Mouse (Mus musculus): Measurements from ENCODE around the gene Atp5f1. TPM values are rescaled to one million over a fixed set of nuclear protein-coding genes. Genes with fewer than 3 reads are reported as not detected.

Atp5f1 gene
- polyA plus RNA-seq, 2 experiments, result 233 to 438 TPM

DNA sequence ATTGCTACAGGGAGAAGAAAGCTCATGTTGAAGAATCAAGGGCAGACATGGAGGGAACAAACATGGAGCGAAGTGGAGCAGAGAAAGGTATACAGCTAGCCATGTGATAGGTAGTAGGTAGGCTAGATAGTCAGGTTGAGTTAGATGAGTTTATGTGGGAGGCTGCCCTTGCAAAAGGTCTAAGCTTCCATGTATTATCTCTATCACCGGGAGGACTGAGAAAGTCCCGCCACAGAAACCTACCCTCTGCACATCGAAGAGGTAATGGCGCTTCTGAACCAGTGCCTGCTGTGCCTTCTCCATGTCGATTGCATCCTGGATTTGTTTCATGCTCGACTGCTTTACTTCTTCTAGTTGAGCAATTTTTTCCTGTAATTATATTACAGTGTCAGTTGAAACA, 8.6 kb downstream of the Atp5f1 start:
- Histone ChIP-seq H3K4me3 (replicated peaks; ENCODE audit: low read length) (no peak overlapping the region), H3K9ac (ENCODE audit: low read depth, low read length, severe bottlenecking) (no peak overlapping the region), H3K27ac (replicated peaks; ENCODE audit: low read depth, low read length) (no peak overlapping the region), H3K36me3 (ENCODE audit: control insufficient read depth, insufficient read depth, low read length) (peaks cover 78% of the 10 kb centered on the region), H3K9me3 (ENCODE audit: control insufficient read depth, low read length) (no peaks in the 10 kb centered on the region), H3K4me1 (ENCODE audit: control insufficient read depth, insufficient read depth, low read length) (no peaks in the 10 kb centered on the region), H3K4me2 (replicated peaks; ENCODE audit: low read depth, low read length, severe bottlenecking) (no peak overlapping the region), H3K27me3 (ENCODE audit: control insufficient read depth, insufficient read depth, low read length) (no peaks in the 10 kb centered on the region)
- 95% methylated on average over 7 of the region's 7 CpGs for WGBS
- DNase-seq (ENCODE audit: low spot score), result no peak
- no peak for ATAC-seq (ENCODE audit: low FRiP score, low read depth)
- TF ChIP-seq POLR2A (IDR thresholded peaks at IDR 0.05; ENCODE audit: borderline replicate concordance, extremely low read depth, insufficient read depth, insufficient read length), result no peak

DNA sequence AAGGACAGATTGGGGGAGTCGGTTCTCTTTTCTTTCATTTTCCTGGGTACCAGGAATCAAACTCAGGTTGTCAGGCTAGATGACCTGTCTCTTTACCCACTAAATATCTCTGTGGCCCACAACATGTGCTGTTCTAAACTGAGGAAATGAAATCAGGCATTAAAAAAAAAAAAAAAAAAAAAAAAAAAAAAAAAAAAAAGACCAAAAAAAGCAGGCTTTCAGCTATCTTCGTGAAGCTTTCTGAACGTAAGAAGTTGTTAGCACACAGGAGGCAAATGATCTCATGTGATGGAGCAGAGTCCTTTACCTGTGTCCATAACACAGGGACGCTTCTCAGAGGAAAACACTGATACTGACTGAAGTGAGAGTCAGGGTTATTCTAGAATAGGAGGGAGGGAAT, 23.8 kb downstream of the Atp5f1 start:
- no peak overlapping the region for H3K27ac ChIP-seq (replicated peaks; ENCODE audit: low read depth, low read length)
- H3K9me3 ChIP-seq (ENCODE audit: control insufficient read depth, low read length), result no peaks in the 10 kb centered on the region
- no peak overlapping the region for H3K9ac ChIP-seq (ENCODE audit: low read depth, low read length, severe bottlenecking)
- no peaks in the 10 kb centered on the region for H3K27me3 ChIP-seq (ENCODE audit: control insufficient read depth, insufficient read depth, low read length)
- H3K4me3 ChIP-seq (replicated peaks; ENCODE audit: low read length), result no peak overlapping the region
- 87% methylated on average over 4 of the region's 4 CpGs for WGBS
- H3K36me3 ChIP-seq (ENCODE audit: control insufficient read depth, insufficient read depth, low read length), result peaks cover 12% of the 10 kb centered on the region
- no peaks in the 10 kb centered on the region for H3K4me1 ChIP-seq (ENCODE audit: control insufficient read depth, insufficient read depth, low read length)
- TF ChIP-seq POLR2A (IDR thresholded peaks at IDR 0.05; ENCODE audit: borderline replicate concordance, extremely low read depth, insufficient read depth, insufficient read length), result no peak
- DNase-seq (ENCODE audit: low spot score), result no peak
- ATAC-seq (ENCODE audit: low FRiP score, low read depth), result no peak
- no peak overlapping the region for H3K4me2 ChIP-seq (replicated peaks; ENCODE audit: low read depth, low read length, severe bottlenecking)

DNA sequence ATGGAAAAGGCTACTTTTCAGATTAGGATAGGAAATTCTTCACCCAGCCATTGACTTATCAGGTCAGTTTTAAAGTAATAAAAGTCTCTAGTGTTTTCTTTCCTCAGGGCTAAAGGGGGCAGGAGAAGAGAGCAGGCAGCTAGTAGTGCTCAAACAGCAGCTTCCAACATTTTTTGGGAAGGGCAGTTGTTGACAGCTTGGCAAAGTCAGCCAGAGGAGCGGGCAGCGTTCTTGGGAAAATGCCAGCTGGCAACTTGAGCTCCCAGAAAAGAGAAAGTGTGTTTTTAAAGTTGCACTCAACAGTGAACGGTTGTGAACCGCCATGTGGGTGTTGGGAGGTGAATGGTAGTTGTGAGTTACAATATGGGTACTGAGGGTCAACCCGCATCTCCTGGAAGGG, 24.9 kb downstream of the Atp5f1 start:
- 90% methylated on average over 5 of the region's 5 CpGs for WGBS
- ATAC-seq (ENCODE audit: low FRiP score, low read depth), result no peak

DNA sequence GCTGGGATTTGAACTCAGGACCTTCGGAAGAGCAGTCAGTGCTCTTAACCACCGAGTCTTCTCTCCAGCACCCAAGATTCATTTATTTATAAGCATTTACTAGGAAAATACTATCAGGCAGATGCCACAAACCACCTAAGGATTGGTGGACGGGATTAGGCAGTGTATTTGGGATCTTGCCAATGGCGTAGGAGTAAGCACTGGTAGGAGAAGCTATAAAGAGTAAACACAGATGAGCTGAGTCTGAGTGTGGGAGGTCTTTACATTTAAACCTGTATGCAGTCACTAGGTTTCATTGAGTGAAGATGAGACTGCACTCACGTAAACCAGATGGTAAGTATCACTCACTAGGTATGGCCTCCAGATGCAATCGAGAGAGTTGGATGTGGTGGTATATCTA, 26.0 kb downstream of the Atp5f1 start:
- H3K36me3 ChIP-seq (ENCODE audit: control insufficient read depth, insufficient read depth, low read length), result peaks cover 4% of the 10 kb centered on the region; the same call in 1 of the 2 replicates
- no peak for DNase-seq (ENCODE audit: low spot score)
- no peak overlapping the region for H3K27ac ChIP-seq (replicated peaks; ENCODE audit: low read depth, low read length)
- no peak overlapping the region for H3K4me2 ChIP-seq (replicated peaks; ENCODE audit: low read depth, low read length, severe bottlenecking)
- H3K27me3 ChIP-seq (ENCODE audit: control insufficient read depth, insufficient read depth, low read length), result no peaks in the 10 kb centered on the region
- H3K9me3 ChIP-seq (ENCODE audit: control insufficient read depth, low read length), result no peaks in the 10 kb centered on the region
- 94% methylated on average over 6 of the region's 6 CpGs for WGBS
- no peak overlapping the region for H3K9ac ChIP-seq (ENCODE audit: low read depth, low read length, severe bottlenecking)
- no peak for ATAC-seq (ENCODE audit: low FRiP score, low read depth)
- no peaks in the 10 kb centered on the region for H3K4me1 ChIP-seq (ENCODE audit: control insufficient read depth, insufficient read depth, low read length)
- no peak for TF ChIP-seq POLR2A (IDR thresholded peaks at IDR 0.05; ENCODE audit: borderline replicate concordance, extremely low read depth, insufficient read depth, insufficient read length)
- H3K4me3 ChIP-seq (replicated peaks; ENCODE audit: low read length), result no peak overlapping the region

More for the DNA sequence above, 24.9 kb downstream of the Atp5f1 start:
- TF ChIP-seq POLR2A (IDR thresholded peaks at IDR 0.05; ENCODE audit: borderline replicate concordance, extremely low read depth, insufficient read depth, insufficient read length), result no peak
- Histone ChIP-seq H3K27ac (replicated peaks; ENCODE audit: low read depth, low read length) (no peak overlapping the region), H3K4me2 (replicated peaks; ENCODE audit: low read depth, low read length, severe bottlenecking) (no peak overlapping the region), H3K27me3 (ENCODE audit: control insufficient read depth, insufficient read depth, low read length) (no peaks in the 10 kb centered on the region), H3K9me3 (ENCODE audit: control insufficient read depth, low read length) (no peaks in the 10 kb centered on the region), H3K9ac (ENCODE audit: low read depth, low read length, severe bottlenecking) (no peak overlapping the region), H3K36me3 (ENCODE audit: control insufficient read depth, insufficient read depth, low read length) (peaks cover 4% of the 10 kb centered on the region; the same call in 1 of the 2 replicates), H3K4me3 (replicated peaks; ENCODE audit: low read length) (no peak overlapping the region), H3K4me1 (ENCODE audit: control insufficient read depth, insufficient read depth, low read length) (no peaks in the 10 kb centered on the region)
- peak; percentile 12 for DNase-seq (ENCODE audit: low spot score)

DNA sequence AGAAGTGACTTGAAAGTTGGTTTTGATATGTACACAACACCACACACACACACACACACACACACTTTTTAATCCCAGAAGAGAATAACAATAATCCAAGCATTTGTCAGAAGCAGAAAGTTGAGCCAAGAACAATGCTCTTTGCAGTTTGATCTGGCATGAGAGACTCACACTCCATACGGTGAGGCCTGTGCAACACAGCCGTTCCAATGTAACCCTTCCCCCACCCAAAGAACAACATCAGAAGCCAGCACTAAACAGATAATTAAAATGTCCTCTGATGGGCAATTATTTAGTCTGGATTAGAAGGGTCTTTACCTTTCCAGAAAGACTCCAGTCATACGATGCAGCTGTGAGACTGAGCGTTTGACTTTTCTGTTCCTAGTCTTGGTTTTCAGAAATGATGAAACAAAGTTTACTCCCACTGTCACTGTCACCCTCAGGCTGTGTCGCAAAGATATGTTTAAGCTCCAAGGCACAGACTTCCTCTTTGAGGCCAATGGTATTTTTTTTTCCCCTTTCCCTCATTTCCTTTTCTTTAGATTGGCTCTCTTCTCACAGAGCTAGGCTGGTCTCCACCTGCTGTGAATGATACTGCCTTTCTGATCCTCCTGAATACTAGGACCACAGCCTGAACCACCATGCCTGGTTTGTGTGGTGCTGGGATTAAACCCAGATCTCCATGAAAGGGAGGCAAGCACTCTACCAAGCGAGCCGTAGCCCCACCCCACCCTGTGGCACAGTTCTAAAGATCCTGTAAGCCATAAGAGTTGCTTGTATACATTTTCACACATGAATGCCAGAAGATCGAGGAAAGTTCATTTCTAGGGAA, 27.4 kb downstream of the Atp5f1 start, which contains the start of gene I830077J02Rik:
Gene I830077J02Rik, minus strand, starts transcription at position 425 of the 832 bp plus-strand sequence.
- no peaks in the 10 kb centered on the region for H3K9me3 ChIP-seq (ENCODE audit: control insufficient read depth, low read length)
- no peaks in the 10 kb centered on the region for H3K4me1 ChIP-seq (ENCODE audit: control insufficient read depth, insufficient read depth, low read length)
- no peak within 1 kb of the TSS for H3K27ac ChIP-seq (replicated peaks; ENCODE audit: low read depth, low read length)
- no peak within 1 kb of the TSS for H3K9ac ChIP-seq (ENCODE audit: low read depth, low read length, severe bottlenecking)
- 73% methylated on average over 8 of the region's 8 CpGs for WGBS
- DNase-seq (ENCODE audit: low spot score) (no peak), ATAC-seq (ENCODE audit: low FRiP score, low read depth) (no peak)
- H3K27me3 ChIP-seq (ENCODE audit: control insufficient read depth, insufficient read depth, low read length), result no peaks in the 10 kb centered on the region
- no peak within 1 kb of the TSS for H3K4me3 ChIP-seq (replicated peaks; ENCODE audit: low read length)
- H3K4me2 ChIP-seq (replicated peaks; ENCODE audit: low read depth, low read length, severe bottlenecking), result no peak within 1 kb of the TSS
- no peak for TF ChIP-seq POLR2A (IDR thresholded peaks at IDR 0.05; ENCODE audit: borderline replicate concordance, extremely low read depth, insufficient read depth, insufficient read length)
- no peaks in the 10 kb centered on the region for H3K36me3 ChIP-seq (ENCODE audit: control insufficient read depth, insufficient read depth, low read length)
